Mouse (Mus musculus): ENCODE results near the gene Ablim2. TPM values are rescaled to one million over a fixed set of nuclear protein-coding genes. Genes with fewer than 3 reads are reported as not detected.

The Ablim2 gene
- total RNA-seq, 2 experiments from 2014 or later, result 51.3 to 68.7 TPM

DNA sequence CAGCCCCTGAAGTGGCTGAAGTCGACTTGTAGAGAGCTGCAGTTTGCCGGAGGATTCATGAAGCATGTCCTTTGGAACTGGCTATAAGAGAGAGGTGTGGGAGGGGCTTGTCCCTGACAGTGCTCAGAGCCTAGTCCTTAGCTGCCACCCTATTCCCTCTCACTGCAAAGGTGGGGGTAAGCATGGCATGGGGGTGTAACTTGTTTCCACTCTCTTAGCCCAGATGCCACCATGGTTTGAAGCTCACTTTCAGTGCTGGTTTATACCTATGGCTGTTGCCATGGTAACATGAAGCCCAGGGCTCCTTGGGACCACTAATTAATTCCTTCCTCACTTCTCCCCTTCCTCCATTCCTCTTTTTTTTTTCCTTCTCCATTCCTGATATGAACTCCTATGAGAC is 57.4 kb downstream of the Ablim2 start:
- DNase-seq, result no peak

DNA sequence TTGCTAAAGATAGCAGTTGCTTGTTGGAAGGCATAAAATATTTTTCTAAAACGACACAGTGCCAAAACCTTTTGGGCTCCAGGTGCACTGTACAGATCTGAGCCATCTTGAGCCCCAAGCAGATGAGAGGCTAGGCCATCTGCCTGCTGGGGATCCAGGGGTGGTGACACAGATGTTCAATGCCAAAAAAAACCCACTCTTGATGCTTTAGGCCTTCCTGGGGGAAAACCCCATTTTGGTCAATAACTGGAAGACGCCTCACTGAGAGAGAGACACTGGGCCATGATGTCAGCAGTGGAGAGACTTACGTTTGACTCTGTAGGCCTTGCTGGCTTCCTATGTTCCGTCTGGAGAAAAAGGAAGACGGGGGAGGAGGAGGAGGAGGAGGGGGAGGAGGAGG is 59.6 kb downstream of the Ablim2 start:
- no peak for DNase-seq

DNA sequence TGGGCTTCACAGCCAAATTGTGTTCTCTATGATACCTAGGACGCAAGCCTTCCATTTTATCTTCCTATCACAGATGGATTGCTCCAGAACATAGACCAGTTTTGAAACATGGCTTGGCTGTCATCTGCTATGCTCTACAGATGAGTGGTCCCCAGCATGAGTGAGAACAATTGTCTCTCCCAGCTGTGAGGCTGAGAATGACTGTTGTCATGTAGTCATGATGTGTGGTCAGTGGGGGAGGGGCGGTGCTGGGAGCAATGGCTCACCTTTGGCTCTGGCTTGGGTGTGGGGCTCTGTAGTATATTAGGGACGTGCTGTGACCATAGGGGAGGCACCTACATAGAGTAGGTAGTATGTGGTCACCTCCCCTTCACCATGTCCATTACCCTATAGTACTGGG is 60.2 kb downstream of the Ablim2 start:
- DNase-seq, result no peak

DNA sequence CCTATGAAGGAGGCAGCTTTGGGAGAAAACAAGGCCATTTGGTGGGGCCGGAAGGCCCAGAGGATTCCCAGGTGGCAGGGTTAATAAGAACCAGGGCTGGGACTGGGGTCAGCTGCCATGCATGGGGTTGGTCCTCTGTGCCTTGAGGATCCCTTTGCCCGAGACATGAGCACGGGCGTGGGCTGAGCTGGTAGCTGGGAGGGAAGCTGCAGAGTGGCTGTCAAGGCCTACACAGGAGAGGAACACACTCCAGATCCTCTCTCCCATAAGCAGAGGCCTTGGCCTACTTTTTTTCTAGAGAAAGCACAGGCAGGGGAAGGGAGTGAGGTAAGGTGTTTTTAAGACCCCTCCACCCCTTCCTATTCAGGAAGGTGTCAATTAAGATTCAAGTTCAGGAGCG is 65.0 kb downstream of the Ablim2 start:
- DNase-seq, result no peak

DNA sequence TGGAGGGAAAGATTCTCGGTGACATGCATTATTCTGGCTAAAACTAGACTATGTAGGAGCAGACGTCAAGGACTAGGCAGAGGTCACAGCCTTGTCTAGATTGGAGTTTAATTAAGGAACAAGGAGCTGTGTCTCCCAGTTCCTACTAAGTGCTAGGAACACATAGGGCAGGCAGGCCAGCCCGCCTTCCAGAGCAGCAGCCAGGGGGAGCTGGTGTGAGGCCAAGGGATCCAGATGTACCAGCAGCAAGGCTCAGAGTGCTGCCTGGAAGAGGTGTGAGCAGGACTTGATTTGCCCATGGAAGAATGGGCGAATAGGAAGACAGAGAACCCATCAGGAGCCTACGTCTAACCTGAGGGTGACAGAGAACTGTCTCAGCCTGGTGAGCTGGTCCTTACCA is 68.8 kb downstream of the Ablim2 start:
- no peak for DNase-seq

DNA sequence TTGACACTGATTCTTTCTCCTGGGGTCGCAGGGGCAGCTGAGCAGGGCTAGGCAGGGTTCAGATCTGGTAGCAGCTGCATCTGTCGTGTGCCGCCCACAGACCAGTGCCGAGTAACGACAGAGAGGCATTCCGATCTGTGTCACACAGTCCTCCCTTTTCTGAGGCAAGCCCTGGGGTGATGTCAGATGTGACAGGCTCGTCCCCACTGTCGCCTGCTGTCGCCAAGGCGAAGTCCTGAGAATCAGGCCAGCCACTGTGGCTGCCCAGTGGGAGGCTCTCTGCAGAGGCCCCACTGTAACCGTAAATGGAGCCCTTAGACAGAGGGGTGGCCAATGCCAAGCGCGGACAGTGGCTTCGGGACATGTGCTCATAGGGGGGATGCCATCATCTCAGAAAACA is 69.4 kb downstream of the Ablim2 start:
- DNase-seq, result no peak

DNA sequence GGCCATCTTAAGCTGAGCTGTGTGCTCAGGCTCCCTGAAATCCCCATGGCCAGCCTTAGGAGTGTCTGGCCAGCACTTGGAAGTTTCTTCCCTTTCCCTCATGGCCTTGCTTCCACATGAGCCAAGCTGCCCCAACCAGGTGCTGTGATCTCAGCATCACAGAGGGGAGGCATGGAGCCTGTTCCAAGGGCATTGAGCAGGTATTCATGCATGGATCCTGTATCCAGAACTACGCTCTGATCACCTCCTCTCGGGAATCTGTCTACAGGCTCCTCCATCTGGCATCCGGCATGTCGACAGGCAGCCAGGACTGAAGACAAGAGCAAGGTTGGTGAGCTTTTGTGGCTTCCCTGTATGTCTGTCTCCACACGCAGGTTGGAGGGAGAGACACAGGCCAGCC is 70.2 kb downstream of the Ablim2 start:
- no peak for DNase-seq

DNA sequence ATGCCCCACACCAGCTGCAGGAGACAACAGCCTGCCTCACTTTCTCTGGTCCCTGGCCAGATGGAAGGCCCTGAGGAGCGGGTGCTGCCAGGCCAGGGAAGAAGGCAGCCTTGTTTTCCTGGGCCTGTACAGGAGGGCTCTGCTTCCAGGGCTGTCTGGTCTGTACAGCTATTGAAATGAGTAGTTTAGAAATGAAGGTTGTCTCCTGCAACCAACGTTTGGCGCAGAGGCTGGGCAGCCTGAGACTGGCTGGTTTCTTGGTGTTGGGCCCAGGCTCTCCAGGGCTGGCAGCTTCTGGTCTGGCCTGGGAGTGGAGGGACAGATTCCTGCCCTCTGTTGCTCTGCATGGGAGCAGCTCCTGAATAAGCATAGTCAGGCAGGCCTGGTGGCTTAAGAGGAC is 72.4 kb downstream of the Ablim2 start:
- peak; percentile 27 for DNase-seq

DNA sequence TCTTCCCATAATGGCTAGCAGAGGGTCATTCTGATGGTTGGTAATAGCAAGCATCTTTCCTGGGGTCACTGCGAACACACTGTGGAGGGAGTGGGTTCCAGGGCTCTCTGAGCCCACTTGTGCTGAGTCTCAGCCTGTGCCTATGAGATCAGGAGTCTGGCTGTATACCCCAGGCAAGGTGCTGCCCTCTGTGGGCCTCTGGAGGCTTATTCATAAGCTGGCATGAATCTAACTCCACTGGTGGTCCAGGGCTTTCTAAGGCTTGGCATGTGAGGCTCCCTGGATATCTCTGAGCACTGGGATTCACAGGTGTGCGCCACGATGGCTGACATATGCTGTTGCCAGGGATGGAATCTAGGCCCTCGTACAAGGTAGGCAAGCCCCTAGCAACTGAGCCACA is 76.2 kb downstream of the Ablim2 start:
- DNase-seq, result no peak

DNA sequence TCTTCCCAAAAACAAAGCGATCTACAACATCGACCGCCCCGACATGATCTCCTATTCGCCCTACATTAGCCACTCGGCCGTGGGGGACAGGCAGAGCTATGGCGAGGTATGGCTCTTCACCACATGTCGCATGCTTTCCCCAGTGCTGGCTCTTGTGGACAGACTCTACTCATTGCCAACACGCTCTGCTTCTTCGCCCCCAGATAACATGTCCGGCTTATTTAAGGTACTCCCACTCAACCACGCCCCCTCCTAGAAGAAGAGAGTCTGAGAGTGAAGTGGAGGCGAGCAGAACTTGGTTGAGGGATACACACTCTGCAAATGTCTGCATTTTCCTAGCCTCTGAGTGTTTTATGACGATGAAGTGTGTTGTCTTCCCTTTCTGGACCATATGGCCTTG is 79.3 kb downstream of the Ablim2 start:
- DNase-seq, result no peak

DNA sequence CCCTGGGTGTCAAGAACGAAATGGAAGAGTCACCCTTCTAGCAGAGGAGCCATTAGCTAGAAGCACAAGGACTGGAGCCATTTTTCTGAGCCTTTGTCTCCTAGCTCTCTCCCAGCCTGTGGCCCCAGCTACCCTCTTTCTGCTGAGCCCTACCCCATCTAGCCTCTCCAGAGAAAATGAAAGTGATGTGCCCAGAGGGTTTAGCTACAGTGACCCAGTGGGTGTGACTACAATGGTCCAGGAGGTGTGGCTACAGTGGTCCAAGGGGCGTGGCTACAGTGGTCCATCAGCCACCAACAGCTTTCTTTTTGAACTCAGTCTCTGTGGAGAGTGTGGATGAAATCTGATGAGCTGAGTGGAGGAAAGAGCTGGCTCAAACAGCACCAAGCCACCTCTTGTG is 81.6 kb downstream of the Ablim2 start:
- no peak for DNase-seq

DNA sequence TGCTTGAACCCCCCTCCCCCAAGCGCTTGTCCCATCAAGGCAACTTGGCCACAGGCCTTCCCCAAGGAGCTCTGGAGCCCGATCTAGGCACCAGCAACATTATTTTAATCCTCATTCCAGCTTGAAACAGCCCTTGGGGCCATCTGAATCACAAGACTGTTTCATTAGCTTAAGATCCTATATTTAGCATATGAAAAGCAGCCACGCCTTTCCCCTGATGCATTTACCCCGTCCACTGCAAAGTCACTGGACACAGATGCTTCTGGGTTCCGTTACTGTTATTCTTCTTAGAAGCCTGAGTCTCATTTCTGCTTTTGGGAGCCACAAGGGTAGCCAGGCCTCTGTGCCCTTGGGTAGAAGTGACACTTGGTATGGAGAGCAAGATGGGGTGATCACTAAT is 93.8 kb downstream of the Ablim2 start:
- no peak for DNase-seq

DNA sequence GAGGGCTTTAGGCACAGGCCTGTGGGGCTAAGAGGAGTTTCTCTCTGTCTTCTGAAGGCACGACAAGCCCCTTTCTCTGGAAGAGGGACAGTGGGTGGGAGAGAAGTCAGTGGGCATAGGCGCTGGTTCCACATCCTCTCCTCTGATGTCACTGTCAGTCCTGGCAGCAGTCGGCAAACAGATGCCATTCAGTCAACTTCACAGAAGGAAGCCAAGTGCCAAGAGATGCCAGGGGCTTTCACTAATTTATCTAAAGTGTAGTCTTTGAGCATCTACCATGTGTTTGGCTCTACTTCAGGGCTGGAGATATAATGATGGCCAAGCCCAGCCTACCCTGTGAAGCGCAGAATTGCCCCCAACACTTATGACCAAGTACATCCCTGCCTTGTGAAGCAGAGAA is 95.8 kb downstream of the Ablim2 start:
- no peak for DNase-seq

DNA sequence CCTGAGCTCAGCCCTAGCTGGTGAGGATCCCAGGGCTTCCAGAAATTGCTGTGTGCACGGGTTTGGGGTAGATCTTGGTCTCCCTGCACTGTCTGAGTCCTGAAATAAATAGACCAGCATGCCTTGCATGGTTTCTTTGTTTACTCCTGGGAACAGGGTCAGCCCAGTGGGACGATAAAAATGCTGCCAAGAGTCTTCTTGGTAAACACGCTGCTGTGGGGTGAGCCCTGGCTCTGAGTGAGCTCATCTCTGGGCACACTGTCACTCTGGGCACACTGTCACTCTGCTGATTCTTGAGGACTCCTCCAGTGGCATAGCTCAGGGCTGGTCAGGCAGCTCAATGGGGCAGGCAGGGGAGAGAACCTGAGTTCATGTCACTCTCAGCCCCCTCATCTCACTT is 98.6 kb downstream of the Ablim2 start:
- no peak for DNase-seq

DNA sequence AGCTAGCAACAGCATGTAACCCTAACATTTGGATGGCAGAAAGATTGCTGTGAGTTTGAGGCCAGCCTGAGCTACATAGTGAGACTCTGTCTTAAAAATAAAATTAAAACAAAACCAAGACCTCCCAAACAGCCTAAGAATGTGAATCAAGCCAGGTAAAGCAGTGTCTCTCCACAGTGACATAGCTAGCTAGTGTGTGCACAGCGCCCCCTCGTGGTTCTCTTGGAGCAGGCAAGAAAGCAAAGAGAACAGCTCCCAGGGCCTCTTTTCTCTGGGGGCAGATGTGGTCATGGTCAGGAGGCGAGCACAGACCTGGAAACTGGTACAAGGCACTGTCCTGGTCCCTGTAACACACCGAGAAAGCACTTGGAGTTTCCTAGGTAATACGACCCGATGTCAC is 100.4 kb downstream of the Ablim2 start:
- DNase-seq, result peak; percentile 82

DNA sequence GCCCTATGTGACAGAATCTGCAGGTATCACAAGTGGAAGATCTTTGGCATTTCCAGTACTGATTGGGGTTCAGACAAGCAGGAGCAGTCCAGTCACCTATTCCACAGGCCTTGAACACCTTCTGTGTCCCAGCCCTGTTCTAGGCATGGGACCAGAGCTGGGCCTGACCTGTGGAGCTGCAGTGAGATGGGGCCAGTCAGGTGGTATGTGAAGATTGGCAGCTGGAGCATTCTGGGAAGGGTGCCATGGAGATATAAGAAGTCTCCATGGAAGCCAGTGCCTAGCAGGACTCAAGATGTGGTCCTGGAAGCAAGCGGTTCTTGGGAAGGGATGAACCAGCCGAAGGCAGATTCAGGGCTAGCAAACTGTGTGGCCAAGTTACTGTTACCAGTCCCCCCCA is 103.8 kb downstream of the Ablim2 start:
- no peak for DNase-seq

DNA sequence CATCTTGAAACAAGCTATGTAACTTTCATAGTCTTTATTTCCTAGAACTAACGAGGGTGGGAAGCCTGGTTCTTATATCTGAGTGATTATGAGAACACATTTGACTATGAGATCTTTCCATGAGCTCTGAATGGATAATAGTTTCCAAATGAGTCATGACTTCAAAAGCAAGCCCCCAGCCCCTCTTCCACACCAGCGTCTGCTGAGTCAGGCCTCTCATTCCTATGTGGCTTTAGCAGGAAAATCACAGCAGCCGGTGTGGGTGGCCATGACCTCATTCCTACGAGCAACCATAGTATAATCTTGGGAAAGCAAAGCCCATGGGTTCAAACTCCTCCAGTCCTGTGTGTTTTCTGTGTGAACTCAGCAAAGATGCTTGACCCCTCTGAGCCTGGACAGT is 112.3 kb downstream of the Ablim2 start:
- DNase-seq, result no peak

DNA sequence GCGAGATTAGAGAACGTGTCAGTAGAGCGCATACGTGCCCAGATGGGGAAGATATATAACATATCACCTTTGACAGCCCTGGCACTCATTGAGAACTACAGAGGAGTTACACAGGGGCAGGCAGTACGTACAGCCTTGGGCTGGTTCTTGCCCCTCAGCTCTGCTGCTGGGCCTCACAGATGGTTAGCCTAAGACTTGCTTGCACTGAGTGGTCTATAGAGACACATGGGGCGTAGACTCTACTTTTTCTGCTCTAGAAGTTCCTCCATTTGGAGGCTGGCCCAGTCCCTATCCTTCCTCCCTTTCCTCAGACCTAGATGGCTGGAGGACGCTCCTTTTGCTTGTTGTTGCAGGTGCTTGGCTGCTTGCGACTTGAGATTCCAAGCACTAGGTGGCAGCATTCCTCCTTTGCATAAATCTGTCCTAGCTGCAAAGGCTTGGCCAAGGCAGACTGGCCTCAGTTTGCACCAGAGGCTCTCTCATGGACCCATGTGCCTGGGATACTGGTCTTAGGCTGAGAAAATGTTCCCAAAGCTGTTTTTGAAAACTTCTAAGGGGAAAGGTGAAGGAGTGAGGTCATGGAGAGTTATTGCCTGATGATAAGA is 112.8 kb downstream of the Ablim2 start:
- peak; percentile 57 for DNase-seq

DNA sequence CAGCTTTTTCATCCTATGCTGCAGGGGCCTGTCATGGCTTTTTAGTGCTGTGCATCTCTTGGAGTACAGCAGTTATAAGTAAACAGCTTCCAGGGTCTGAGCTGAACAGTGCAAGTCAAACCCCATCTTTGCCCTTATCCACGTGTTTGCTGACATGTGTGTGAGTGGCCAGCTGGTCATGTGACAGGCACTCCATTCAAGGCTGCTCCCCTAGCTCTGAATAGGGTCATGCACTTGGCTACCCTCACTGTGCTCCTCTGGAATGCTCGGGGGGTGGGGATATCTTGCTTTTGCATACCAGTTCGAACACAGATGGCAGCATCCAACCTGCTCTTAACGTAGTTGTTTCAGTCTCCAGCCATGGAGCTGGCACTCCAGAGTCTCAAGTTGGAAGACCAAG is 115.7 kb downstream of the Ablim2 start:
- DNase-seq, result no peak

DNA sequence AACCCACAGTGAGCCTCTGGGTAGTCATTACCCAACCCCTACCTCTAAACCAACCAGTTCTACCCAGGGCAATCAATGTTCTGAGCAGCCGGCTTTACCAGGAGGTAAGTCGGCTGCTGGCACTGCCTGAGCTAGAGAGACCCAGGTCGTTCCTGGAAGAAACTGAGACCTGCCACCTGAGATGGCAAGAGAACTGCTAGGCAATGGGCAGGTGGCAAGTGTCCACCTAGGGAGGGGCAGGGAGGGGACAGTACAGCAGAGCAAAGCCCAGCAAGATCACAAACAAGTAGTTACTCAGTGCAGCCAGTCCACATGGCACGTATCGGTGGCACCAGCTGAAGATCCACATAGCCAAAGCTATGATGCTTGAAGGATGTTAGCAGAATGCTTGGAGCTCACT is 118.6 kb downstream of the Ablim2 start:
- no peak for DNase-seq

DNA sequence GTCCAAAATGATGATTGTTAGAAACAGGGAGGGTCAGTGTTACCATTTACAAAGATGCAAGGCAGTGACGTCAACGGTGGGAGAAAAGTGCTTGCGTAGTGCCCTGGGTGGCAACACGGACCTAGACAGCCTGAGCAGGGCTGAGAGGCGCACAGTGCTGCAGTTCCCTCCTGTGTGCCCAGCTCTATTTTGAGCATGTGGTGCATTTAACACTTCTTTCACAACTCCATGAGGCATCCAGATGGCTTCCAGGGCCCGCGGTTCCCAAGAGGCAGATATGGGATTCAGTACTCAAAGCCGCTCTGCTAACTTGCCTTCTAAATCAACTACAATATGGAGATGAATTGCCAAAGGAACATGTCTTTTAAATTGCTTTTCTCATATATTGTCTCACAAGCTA is 121.5 kb downstream of the Ablim2 start:
- DNase-seq, result no peak

DNA sequence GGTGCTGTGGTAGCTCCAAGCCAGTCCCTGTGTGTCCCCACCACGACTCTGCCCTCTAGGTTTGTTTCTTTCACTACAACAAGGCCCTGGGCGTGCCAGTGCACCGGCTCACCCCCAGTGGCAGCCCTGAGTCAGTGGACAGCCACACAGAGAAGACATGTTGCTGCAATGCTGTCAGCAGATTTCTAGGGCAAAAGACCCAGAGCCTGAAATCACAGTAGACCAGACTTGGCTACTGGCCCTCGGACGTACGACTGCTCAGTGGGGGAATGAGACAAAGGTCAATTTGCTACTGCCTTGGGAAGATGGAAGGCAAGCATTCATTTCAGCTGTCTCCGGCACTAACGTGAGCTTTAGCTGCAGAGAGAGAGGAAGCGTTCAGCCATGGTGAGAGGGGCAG is 124.7 kb downstream of the Ablim2 start:
- no peak for DNase-seq

DNA sequence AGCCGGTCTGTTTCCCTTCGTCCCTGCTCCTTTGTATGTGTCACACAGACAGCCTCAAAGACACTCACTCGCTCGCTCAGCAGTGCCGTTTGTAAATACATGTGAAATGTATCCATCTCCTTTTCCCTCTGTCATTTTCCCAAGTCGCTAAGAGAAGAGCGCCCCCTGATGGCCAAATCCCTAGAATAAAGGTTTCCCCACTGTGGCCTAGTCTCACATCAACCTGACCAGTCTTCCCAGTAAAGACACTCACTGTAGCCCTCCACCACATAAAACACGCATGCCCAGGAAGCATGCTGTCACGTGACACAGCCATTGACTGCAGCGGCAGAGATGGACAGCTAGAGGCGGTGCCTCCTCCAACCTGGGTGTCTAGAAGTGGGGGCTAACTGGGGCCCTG is 126.6 kb downstream of the Ablim2 start:
- DNase-seq, result peak; percentile 67

DNA sequence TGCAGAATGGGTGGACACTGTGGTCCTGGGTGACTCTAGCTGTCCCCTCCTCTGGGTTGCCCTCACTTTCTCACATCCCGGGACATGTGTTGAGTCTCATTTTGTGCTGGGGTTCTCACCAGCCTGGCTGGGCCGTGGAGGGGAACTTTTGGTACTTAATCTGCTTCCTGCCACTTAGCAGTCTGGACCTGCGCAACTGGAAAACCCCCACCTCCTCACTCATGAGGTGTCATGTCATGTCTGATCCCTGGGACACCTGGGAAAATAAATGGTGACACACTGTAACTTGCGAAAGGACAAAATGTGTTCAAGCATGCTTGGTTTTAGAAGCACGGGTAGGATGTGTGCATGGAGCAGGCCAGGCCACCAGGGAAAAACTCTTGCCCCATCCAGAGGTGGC is 127.0 kb downstream of the Ablim2 start:
- no peak for DNase-seq

DNA sequence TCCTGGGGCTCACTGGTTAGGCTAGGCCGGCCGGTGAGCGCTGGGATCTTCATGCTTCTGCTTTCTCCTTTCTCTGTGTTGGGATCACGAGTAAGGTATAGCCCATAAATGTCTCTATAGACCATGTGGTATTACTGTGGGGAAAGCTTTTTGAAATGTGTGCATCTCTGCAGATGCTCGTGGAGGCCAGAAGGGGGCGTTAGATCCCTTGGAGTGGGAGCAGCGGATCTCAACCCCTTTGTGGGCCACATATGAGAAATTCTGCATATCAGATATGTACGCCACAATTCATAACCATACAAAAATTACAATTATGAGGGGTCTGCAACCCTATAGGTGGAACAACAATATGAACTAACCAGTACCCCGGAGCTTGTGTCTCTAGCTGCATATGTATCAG is 131.3 kb downstream of the Ablim2 start:
- no peak for DNase-seq
